Mouse (Mus musculus) c-Kit-positive CD71-positive TER-119-positive erythroid progenitor cells, embryonic 14.5 days (primary cell): ENCODE results near the gene Trappc2l.

Source experiments
- DNase-seq: peaks from one replicate; pipeline ENCODE4 v3.0.0-alpha.2; 2013; ENCODE audit warnings: low spot score

Trappc2l gene

GRCm38 (mm10) chr8:122580926-122581325 lies 30.5 kb upstream of the Trappc2l start:
- no peak for DNase-seq

GRCm38 (mm10) chr8:122584981-122585380 lies 26.5 kb upstream of the Trappc2l start:
- DNase-seq: no peak

GRCm38 (mm10) chr8:122585411-122585891 lies 26.0 kb upstream of the Trappc2l start:
- no peak for DNase-seq

GRCm38 (mm10) chr8:122586171-122586570 lies 25.3 kb upstream of the Trappc2l start:
- DNase-seq: no peak

GRCm38 (mm10) chr8:122586749-122587148 lies 24.7 kb upstream of the Trappc2l start:
- no peak for DNase-seq

- DNase-seq: no peak
Measured at GRCm38 (mm10) chr8:122593240-122593639, 18.2 kb upstream of the Trappc2l start.

- DNase-seq: no peak
Measured at GRCm38 (mm10) chr8:122593783-122594507, 17.5 kb upstream of the Trappc2l start.

- DNase-seq: no peak
Measured at GRCm38 (mm10) chr8:122596031-122596430, 15.4 kb upstream of the Trappc2l start.

- no peak for DNase-seq
Measured at GRCm38 (mm10) chr8:122600666-122601065, 10.8 kb upstream of the Trappc2l start.

GRCm38 (mm10) chr8:122604640-122605039 lies 6.8 kb upstream of the Trappc2l start:
- no peak for DNase-seq

- DNase-seq: no peak
Measured at GRCm38 (mm10) chr8:122605367-122605766, 6.1 kb upstream of the Trappc2l start.

- no peak for DNase-seq
Measured at GRCm38 (mm10) chr8:122606810-122607209, 4.6 kb upstream of the Trappc2l start.

GRCm38 (mm10) chr8:122610209-122610608 lies 1.2 kb upstream of the Trappc2l start:
- DNase-seq: no peak

GRCm38 (mm10) chr8:122610612-122611277 lies 695 bp upstream of the Trappc2l start:
- DNase-seq: no peak

GRCm38 (mm10) chr8:122616181-122616905 lies 4.9 kb downstream of the Trappc2l start:
- no peak for DNase-seq

- peak; percentile 75 for DNase-seq
Measured at GRCm38 (mm10) chr8:122617947-122618546, 6.6 kb downstream of the Trappc2l start.

- DNase-seq: peak; percentile 77
Measured at GRCm38 (mm10) chr8:122618660-122619378, 7.4 kb downstream of the Trappc2l start.

- no peak for DNase-seq
Measured at GRCm38 (mm10) chr8:122620446-122620845, 9.0 kb downstream of the Trappc2l start.

GRCm38 (mm10) chr8:122622727-122623126 lies 11.3 kb downstream of the Trappc2l start, which contains the start of gene Pabpn1l:
Gene Pabpn1l (minus strand): TSS chr8:122622739.
- no peak for DNase-seq

GRCm38 (mm10) chr8:122623844-122624642 lies 12.6 kb downstream of the Trappc2l start:
- no peak for DNase-seq

GRCm38 (mm10) chr8:122624653-122625052 lies 13.2 kb downstream of the Trappc2l start:
- DNase-seq: no peak
